Mouse (Mus musculus): ENCODE measurements around the gene Spi1. TPM values are rescaled to one million over a fixed set of nuclear protein-coding genes. Genes with fewer than 3 reads are reported as not detected.
A peak's percentile ranks its signal among the peaks of the same experiment; 100 is the strongest.

Gene Spi1
- polyA plus RNA-seq, 2 experiments = 15.6 to 20.5 TPM

DNA sequence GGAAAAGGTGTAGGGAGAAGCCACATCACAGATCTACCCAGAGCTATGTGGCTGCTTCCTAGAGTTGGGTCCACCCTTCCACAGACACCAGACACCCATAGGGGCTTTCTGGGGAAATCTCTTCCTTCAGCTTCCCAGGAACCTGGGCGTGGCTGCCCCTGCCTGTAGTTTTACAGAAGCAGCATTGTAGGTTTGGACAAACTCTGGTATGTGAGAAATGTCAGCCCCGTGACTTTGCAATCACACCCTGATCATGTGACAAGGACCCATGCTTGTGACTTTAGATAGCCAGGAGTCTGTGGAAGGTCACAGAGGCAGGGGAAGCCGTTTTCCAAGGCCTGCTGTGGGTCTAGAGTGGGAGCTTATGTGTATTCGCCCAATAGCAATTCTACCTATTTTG is 30.3 kb downstream of the Spi1 start:
- 36% methylated on average over 4 of the region's 4 CpGs for WGBS (ENCODE audit: insufficient replicate concordance)
- H3K27me3 ChIP-seq (ENCODE audit: control insufficient read depth, insufficient read depth, low read length) = no peaks in the 10 kb centered on the region
- no peaks in the 10 kb centered on the region for H3K9me3 ChIP-seq (ENCODE audit: control insufficient read depth, low read length)
- ATAC-seq (ENCODE audit: insufficient read depth) (no peak), DNase-seq (ENCODE audit: low read depth in 3 of 3, low spot score in 3 of 3) (peak in 1 of 3 experiments; percentile 61)
- H3K9ac ChIP-seq (replicated peaks) = no peak overlapping the region
- no peak overlapping the region for H3K4me2 ChIP-seq (ENCODE audit: low read depth)
- H3K27ac ChIP-seq = no peak overlapping the region
- peaks cover 23 to 35% of the 10 kb centered on the region in 2 experiments for H3K4me1 ChIP-seq (replicated peaks; ENCODE audit: control insufficient read depth in 2 of 2, insufficient read depth in 2 of 2, low read length in 1 of 2)
- no peaks in the 10 kb centered on the region for H3K36me3 ChIP-seq (replicated peaks; ENCODE audit: control insufficient read depth, insufficient read depth, low read depth)
- no peak overlapping the region for H3K4me3 ChIP-seq (ENCODE audit: insufficient read depth in 1 of 2, low read depth in 2 of 2, low read length in 2 of 2)
- TF ChIP-seq EP300 (IDR thresholded peaks at IDR 0.05; ENCODE audit: low read depth) = no peak
- TF ChIP-seq CTCF (IDR thresholded peaks at IDR 0.05; ENCODE audit: low read depth) = no peak

DNA sequence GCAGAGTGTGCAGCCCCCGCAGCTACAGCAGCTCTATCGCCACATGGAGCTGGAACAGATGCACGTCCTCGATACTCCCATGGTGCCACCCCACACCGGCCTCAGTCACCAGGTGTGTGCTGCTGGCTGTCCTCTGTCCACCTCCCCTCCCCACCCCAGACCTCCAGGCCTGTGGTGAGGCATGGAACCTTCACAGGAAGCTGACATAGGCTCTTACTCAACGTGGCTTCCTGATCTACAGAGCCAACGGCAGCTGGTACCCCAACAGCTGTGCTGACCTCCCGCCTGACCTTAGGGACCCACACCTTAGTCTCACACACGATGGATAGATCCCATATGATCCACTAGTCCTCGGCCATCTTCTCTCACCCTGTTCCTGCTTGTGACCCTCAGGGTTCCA is 31.1 kb downstream of the Spi1 start:
- Histone ChIP-seq H3K4me2 (ENCODE audit: low read depth) (no peak overlapping the region), H3K27me3 (ENCODE audit: control insufficient read depth, insufficient read depth, low read length) (no peaks in the 10 kb centered on the region), H3K9me3 (ENCODE audit: control insufficient read depth, low read length) (no peaks in the 10 kb centered on the region), H3K36me3 (replicated peaks; ENCODE audit: control insufficient read depth, insufficient read depth, low read depth) (no peaks in the 10 kb centered on the region), H3K4me1 (replicated peaks; ENCODE audit: control insufficient read depth in 2 of 2, insufficient read depth in 2 of 2, low read length in 1 of 2) (peaks cover 15 to 27% of the 10 kb centered on the region in 2 experiments), H3K27ac (no peak overlapping the region), H3K9ac (replicated peaks) (no peak overlapping the region), H3K4me3 (ENCODE audit: insufficient read depth in 1 of 2, low read depth in 2 of 2, low read length in 2 of 2) (no peak overlapping the region)
- no peak for ATAC-seq (ENCODE audit: insufficient read depth)
- TF ChIP-seq EP300 (IDR thresholded peaks at IDR 0.05; ENCODE audit: low read depth) = no peak
- TF ChIP-seq CTCF (IDR thresholded peaks at IDR 0.05; ENCODE audit: low read depth) = no peak
- DNase-seq (ENCODE audit: low read depth in 3 of 3, low spot score in 3 of 3) = no peak
- 57% methylated on average over 10 of the region's 10 CpGs for WGBS (ENCODE audit: insufficient replicate concordance)

DNA sequence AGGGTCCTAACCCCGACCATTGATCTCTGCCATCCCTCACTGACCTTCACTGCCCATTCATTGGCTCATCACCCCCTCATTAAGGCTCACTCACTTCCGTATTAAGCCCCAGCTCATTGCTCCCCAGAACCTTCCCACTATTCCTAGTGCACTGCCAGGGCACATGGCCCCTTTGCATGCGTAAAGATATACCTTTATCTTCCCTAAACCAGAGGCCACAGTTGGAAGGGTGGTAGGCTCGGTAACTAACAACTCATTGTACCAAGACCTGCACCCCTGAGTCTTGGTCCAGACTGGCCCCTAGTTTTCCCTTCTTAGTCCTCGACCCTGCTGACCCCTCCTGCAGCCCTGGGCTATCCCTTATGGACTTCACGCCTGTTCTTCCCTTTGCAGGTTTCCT is 31.7 kb downstream of the Spi1 start:
- Histone ChIP-seq H3K36me3 (replicated peaks; ENCODE audit: control insufficient read depth, insufficient read depth, low read depth) (no peaks in the 10 kb centered on the region), H3K4me2 (ENCODE audit: low read depth) (peak overlapping the region; percentile 28), H3K4me1 (replicated peaks; ENCODE audit: control insufficient read depth in 2 of 2, insufficient read depth in 2 of 2, low read length in 1 of 2) (peaks cover 13 to 21% of the 10 kb centered on the region in 2 experiments), H3K9me3 (ENCODE audit: control insufficient read depth, low read length) (no peaks in the 10 kb centered on the region), H3K27me3 (ENCODE audit: control insufficient read depth, insufficient read depth, low read length) (no peaks in the 10 kb centered on the region), H3K27ac (no peak overlapping the region), H3K9ac (replicated peaks) (peak overlapping the region; percentile 18), H3K4me3 (ENCODE audit: insufficient read depth in 1 of 2, low read depth in 2 of 2, low read length in 2 of 2) (no peak overlapping the region)
- WGBS (ENCODE audit: insufficient replicate concordance) = 40% methylated on average over 6 of the region's 6 CpGs
- peak; percentile 37; the same call in 1 of the 2 replicates for TF ChIP-seq EP300 (IDR thresholded peaks at IDR 0.05; ENCODE audit: low read depth)
- TF ChIP-seq CTCF (IDR thresholded peaks at IDR 0.05; ENCODE audit: low read depth) = no peak
- ATAC-seq (ENCODE audit: insufficient read depth) = peak; percentile 56
- DNase-seq (ENCODE audit: low read depth in 3 of 3, low spot score in 3 of 3) = no peak

DNA sequence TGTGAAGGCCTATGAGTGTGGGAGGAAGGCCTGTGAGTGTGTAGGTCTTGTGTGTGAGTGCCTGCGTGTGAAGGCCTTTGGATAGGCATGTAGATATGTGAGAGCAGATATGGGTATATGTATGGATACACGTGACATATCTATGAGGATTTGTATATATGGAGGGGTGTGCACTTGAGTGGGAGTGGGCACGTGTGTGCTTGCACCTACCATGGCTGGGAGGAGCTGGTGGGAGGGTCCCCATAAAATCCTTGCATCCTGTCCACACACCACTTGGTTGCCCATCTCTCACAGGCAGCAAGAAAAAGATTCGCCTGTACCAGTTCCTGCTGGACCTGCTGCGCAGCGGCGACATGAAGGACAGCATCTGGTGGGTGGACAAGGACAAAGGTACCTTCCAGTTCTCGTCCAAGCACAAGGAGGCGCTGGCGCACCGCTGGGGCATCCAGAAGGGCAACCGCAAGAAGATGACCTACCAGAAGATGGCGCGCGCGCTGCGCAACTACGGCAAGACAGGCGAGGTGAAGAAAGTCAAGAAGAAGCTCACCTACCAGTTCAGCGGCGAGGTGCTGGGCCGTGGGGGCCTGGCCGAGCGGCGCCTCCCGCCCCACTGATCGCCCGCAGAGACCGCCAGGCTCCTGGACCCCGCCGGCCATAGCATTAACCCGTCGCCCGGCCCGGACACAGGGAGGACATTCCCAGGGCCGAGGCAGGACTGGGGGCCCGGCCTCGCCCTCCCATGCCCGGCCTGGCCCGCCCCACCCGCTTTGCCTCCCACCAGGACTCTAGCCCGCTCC is 32.8 kb downstream of the Spi1 start:
- no peak overlapping the region for H3K27ac ChIP-seq

DNA sequence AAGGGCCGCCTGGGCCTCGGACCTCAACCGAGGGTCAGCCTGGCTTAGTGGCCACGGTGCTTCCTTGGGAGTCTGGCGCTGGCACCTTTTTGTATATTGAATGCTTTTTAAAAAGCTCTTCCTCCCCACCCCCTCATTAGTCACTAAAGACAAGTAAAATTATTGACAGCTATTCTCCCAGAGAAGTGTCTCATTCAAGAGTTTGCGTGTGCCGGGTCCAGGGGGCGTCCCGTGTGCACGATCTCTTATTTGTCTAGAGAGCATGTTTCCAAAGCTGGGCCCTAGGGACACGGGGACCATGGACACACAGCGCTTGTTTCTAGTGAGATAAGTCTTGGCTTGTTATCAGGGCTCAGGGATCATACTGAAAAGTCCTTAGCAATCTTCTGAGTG is 33.4 kb downstream of the Spi1 start:
- TF ChIP-seq CTCF (IDR thresholded peaks at IDR 0.05; ENCODE audit: low read depth) = no peak
- TF ChIP-seq EP300 (IDR thresholded peaks at IDR 0.05; ENCODE audit: low read depth) = no peak
- Histone ChIP-seq H3K4me2 (ENCODE audit: low read depth) (peak overlapping the region; percentile 38), H3K9ac (replicated peaks) (no peak overlapping the region), H3K27me3 (ENCODE audit: control insufficient read depth, insufficient read depth, low read length) (no peaks in the 10 kb centered on the region), H3K27ac (no peak overlapping the region), H3K4me1 (replicated peaks; ENCODE audit: control insufficient read depth in 2 of 2, insufficient read depth in 2 of 2, low read length in 1 of 2) (peaks cover 13 to 21% of the 10 kb centered on the region in 2 experiments), H3K4me3 (ENCODE audit: insufficient read depth in 1 of 2, low read depth in 2 of 2, low read length in 2 of 2) (peak overlapping the region in 1 of 2 experiments; percentile 4; a peak in 1 of 4 replicates), H3K36me3 (replicated peaks; ENCODE audit: control insufficient read depth, insufficient read depth, low read depth) (no peaks in the 10 kb centered on the region), H3K9me3 (ENCODE audit: control insufficient read depth, low read length) (no peaks in the 10 kb centered on the region)
- no peak for ATAC-seq (ENCODE audit: insufficient read depth)
- DNase-seq (ENCODE audit: low read depth in 3 of 3, low spot score in 3 of 3) = no peak
- 76% methylated on average over 12 of the region's 12 CpGs for WGBS (ENCODE audit: insufficient replicate concordance)

More for the DNA sequence above, 32.8 kb downstream of the Spi1 start:
- no peaks in the 10 kb centered on the region for H3K9me3 ChIP-seq (ENCODE audit: control insufficient read depth, low read length)
- no peaks in the 10 kb centered on the region for H3K36me3 ChIP-seq (replicated peaks; ENCODE audit: control insufficient read depth, insufficient read depth, low read depth)
- no peaks in the 10 kb centered on the region for H3K27me3 ChIP-seq (ENCODE audit: control insufficient read depth, insufficient read depth, low read length)
- peak overlapping the region; percentile 38 for H3K4me2 ChIP-seq (ENCODE audit: low read depth)
- WGBS (ENCODE audit: insufficient replicate concordance) = 63% methylated on average over 42 of the region's 42 CpGs
- peaks cover 13 to 21% of the 10 kb centered on the region in 2 experiments for H3K4me1 ChIP-seq (replicated peaks; ENCODE audit: control insufficient read depth in 2 of 2, insufficient read depth in 2 of 2, low read length in 1 of 2)
- peak overlapping the region in 1 of 2 experiments; percentile 4; a peak in 1 of 4 replicates for H3K4me3 ChIP-seq (ENCODE audit: insufficient read depth in 1 of 2, low read depth in 2 of 2, low read length in 2 of 2)
- peak; percentile 63 to 67 (median 63) for DNase-seq (ENCODE audit: low read depth in 3 of 3, low spot score in 3 of 3)
- peak; percentile 51 for ATAC-seq (ENCODE audit: insufficient read depth)
- TF ChIP-seq EP300 (IDR thresholded peaks at IDR 0.05; ENCODE audit: low read depth) (no peak), CTCF (IDR thresholded peaks at IDR 0.05; ENCODE audit: low read depth) (peak; percentile 99)
- H3K9ac ChIP-seq (replicated peaks) = no peak overlapping the region
